Mouse (Mus musculus) limb, embryonic 10.5 days (tissue): Measurements from ENCODE around the gene Ccna2. TPM values are rescaled to one million over a fixed set of nuclear protein-coding genes. Genes with fewer than 3 reads are reported as not detected.

Experiments used
- DNase-seq: peaks from one replicate; pipeline ENCODE4 v3.0.0-alpha.2; 2017; ENCODE audit warnings: low spot score
- H3K27ac ChIP-seq: fragments of 300-500 bp; sonication (generic); 2 replicates; pipeline ENCODE4 v1.5.1; 2016; ENCODE audit warnings: mild to moderate bottlenecking
- H3K27me3 ChIP-seq: fragments of 300-500 bp; sonication (generic); 2 replicates; pipeline ENCODE4 v1.6.1; 2016; ENCODE audit warnings: low read depth, mild to moderate bottlenecking; ENCODE audit not compliant: poor library complexity, severe bottlenecking
- H3K36me3 ChIP-seq: fragments of 300-500 bp; sonication (generic); 2 replicates; pipeline ENCODE4 v1.6.1; 2016; ENCODE audit warnings: mild to moderate bottlenecking, moderate library complexity
- H3K4me1 ChIP-seq: fragments of 300-500 bp; sonication (generic); 2 replicates; pipeline ENCODE4 v1.6.1; 2016
- H3K4me3 ChIP-seq: fragments of 300-500 bp; sonication (generic); 2 replicates; pipeline ENCODE4 v1.5.1; 2016; ENCODE audit warnings: mild to moderate bottlenecking, moderate library complexity
- H3K9me3 ChIP-seq: fragments of 300-500 bp; sonication (generic); replicated peaks from 2 replicates; pipeline ENCODE4 v1.6.1; 2016; ENCODE audit warnings: mild to moderate bottlenecking
- WGBS: fragments of 180-500 bp; shearing (Covaris S2); methylation state at CpG from one replicate; pipeline ENCODE4 v1.1.7; 2016; 5-methylcytosine and 5-hydroxymethylcytosine counted together
- polyA plus RNA-seq: library from polyadenylated mRNA; unstranded; fragments of >200 nt; fragmentation: Nextera tagmentation; extraction: Ambion mirVana; gene quantifications from 2 replicates; pipeline ENCODE4 v1.2.1, GENCODE M21; 2016

The Ccna2 gene
- polyA plus RNA-seq, 1 experiment from 2014 or later, result 244 TPM

GRCm38 (mm10) chr3:36557601-36558000, 14.3 kb downstream of the Ccna2 start:
- Histone ChIP-seq H3K4me1 (0 out of 2 replicates have a peak, but pooled peaks cover 3% of the 10 kb centered on the region), H3K27me3 (no peaks in the 10 kb centered on the region), H3K27ac (no peak overlapping the region), H3K4me3 (no peak overlapping the region), H3K36me3 (peaks cover 89% of the 10 kb centered on the region), H3K9me3 (no peaks in the 10 kb centered on the region)
- WGBS, result 96% methylated on average over 1 of the region's 1 CpGs
- DNase-seq, result no peak

GRCm38 (mm10) chr3:36552406-36553047, 19.4 kb downstream of the Ccna2 start, which contains the start of gene Exosc9:
Gene Exosc9, plus strand, starts transcription at chr3:36552606.
- peak; percentile 98 for DNase-seq
- Histone ChIP-seq H3K4me3 (peak within 1 kb of the TSS; percentile 73), H3K27ac (peak within 1 kb of the TSS; percentile 80), H3K4me1 (peaks cover 14% of the 10 kb centered on the region), H3K27me3 (no peaks in the 10 kb centered on the region), H3K9me3 (no peaks in the 10 kb centered on the region), H3K36me3 (peaks cover 39% of the 10 kb centered on the region)
- under 1% methylated on average over 39 of the region's 39 CpGs for WGBS

- Histone ChIP-seq H3K9me3 (no peaks in the 10 kb centered on the region), H3K36me3 (peaks cover 33% of the 10 kb centered on the region), H3K4me1 (peaks cover 14% of the 10 kb centered on the region), H3K27me3 (no peaks in the 10 kb centered on the region), H3K4me3 (peak overlapping the region; percentile 73), H3K27ac (peak overlapping the region; percentile 80)
- no peak for DNase-seq
- 24% methylated on average over 12 of the region's 12 CpGs for WGBS
Observed at GRCm38 (mm10) chr3:36551851-36552384, 20.0 kb downstream of the Ccna2 start.

- no peaks in the 10 kb centered on the region for H3K27me3 ChIP-seq
- H3K4me3 ChIP-seq, result peak overlapping the region; percentile 73
- peaks cover 14% of the 10 kb centered on the region for H3K4me1 ChIP-seq
- H3K36me3 ChIP-seq, result peaks cover 28% of the 10 kb centered on the region
- WGBS, result 69% methylated on average over 9 of the region's 9 CpGs
- H3K27ac ChIP-seq, result no peak overlapping the region
- no peak for DNase-seq
- H3K9me3 ChIP-seq, result no peaks in the 10 kb centered on the region
Observed at GRCm38 (mm10) chr3:36551343-36551742, 20.6 kb downstream of the Ccna2 start.

- Histone ChIP-seq H3K27me3 (no peaks in the 10 kb centered on the region), H3K9me3 (no peaks in the 10 kb centered on the region), H3K36me3 (no peaks in the 10 kb centered on the region), H3K27ac (no peak overlapping the region), H3K4me3 (no peak overlapping the region), H3K4me1 (no peaks in the 10 kb centered on the region)
- 83% methylated on average over 3 of the region's 3 CpGs for WGBS
- no peak for DNase-seq
Observed at GRCm38 (mm10) chr3:36544961-36545360, 27.0 kb downstream of the Ccna2 start.

GRCm38 (mm10) chr3:36541399-36541798, 30.6 kb downstream of the Ccna2 start:
- Histone ChIP-seq H3K9me3 (no peaks in the 10 kb centered on the region), H3K27me3 (no peaks in the 10 kb centered on the region), H3K36me3 (no peaks in the 10 kb centered on the region), H3K4me3 (no peak overlapping the region), H3K4me1 (no peaks in the 10 kb centered on the region), H3K27ac (no peak overlapping the region)
- no peak for DNase-seq
- WGBS, result 90% methylated on average over 2 of the region's 2 CpGs

GRCm38 (mm10) chr3:36540756-36541155, 31.2 kb downstream of the Ccna2 start:
- Histone ChIP-seq H3K27ac (no peak overlapping the region), H3K27me3 (no peaks in the 10 kb centered on the region), H3K4me3 (no peak overlapping the region), H3K4me1 (no peaks in the 10 kb centered on the region), H3K9me3 (no peaks in the 10 kb centered on the region), H3K36me3 (no peaks in the 10 kb centered on the region)
- WGBS, result 78% methylated on average over 2 of the region's 2 CpGs
- no peak for DNase-seq

- WGBS, result 82% methylated on average over 4 of the region's 4 CpGs
- Histone ChIP-seq H3K9me3 (no peaks in the 10 kb centered on the region), H3K36me3 (no peaks in the 10 kb centered on the region), H3K4me3 (no peak overlapping the region), H3K27ac (no peak overlapping the region), H3K4me1 (peaks cover 6% of the 10 kb centered on the region), H3K27me3 (0 out of 2 replicates have a peak, but pooled peaks cover 3% of the 10 kb centered on the region)
- DNase-seq, result no peak
Observed at GRCm38 (mm10) chr3:36537701-36538470, 34.1 kb downstream of the Ccna2 start.

- Histone ChIP-seq H3K9me3 (no peaks in the 10 kb centered on the region), H3K4me1 (peaks cover 23% of the 10 kb centered on the region), H3K4me3 (no peak overlapping the region), H3K36me3 (no peaks in the 10 kb centered on the region), H3K27ac (no peak overlapping the region), H3K27me3 (peaks cover 13% of the 10 kb centered on the region)
- no peak for DNase-seq
- WGBS, result 91% methylated on average over 12 of the region's 12 CpGs
Observed at GRCm38 (mm10) chr3:36536041-36536440, 35.9 kb downstream of the Ccna2 start.

- peak; percentile 35 for DNase-seq
- peak overlapping the region; percentile 71 for H3K27ac ChIP-seq
- no peaks in the 10 kb centered on the region for H3K9me3 ChIP-seq
- H3K36me3 ChIP-seq, result no peaks in the 10 kb centered on the region
- H3K27me3 ChIP-seq, result peaks cover 23% of the 10 kb centered on the region
- no peak overlapping the region for H3K4me3 ChIP-seq
- 3% methylated on average over 1 of the region's 1 CpGs for WGBS
- peaks cover 23% of the 10 kb centered on the region for H3K4me1 ChIP-seq
Observed at GRCm38 (mm10) chr3:36533201-36533672, 38.7 kb downstream of the Ccna2 start.

- WGBS, result 31% methylated on average over 7 of the region's 7 CpGs
- Histone ChIP-seq H3K4me1 (peaks cover 23% of the 10 kb centered on the region), H3K4me3 (no peak overlapping the region), H3K9me3 (no peaks in the 10 kb centered on the region), H3K36me3 (no peaks in the 10 kb centered on the region), H3K27ac (peak overlapping the region; percentile 71), H3K27me3 (peaks cover 23% of the 10 kb centered on the region)
- DNase-seq, result no peak
Observed at GRCm38 (mm10) chr3:36532738-36533137, 39.2 kb downstream of the Ccna2 start.

- Histone ChIP-seq H3K27ac (peak overlapping the region; percentile 66; the same call in 1 of the 2 replicates), H3K4me3 (peak overlapping the region; percentile 44), H3K36me3 (no peaks in the 10 kb centered on the region), H3K27me3 (peaks cover 23% of the 10 kb centered on the region), H3K4me1 (peaks cover 23% of the 10 kb centered on the region), H3K9me3 (no peaks in the 10 kb centered on the region)
- 11% methylated on average over 18 of the region's 18 CpGs for WGBS
- peak; percentile 48 for DNase-seq
Observed at GRCm38 (mm10) chr3:36531979-36532542, 39.9 kb downstream of the Ccna2 start.

GRCm38 (mm10) chr3:36531242-36531641, 40.7 kb downstream of the Ccna2 start:
- Histone ChIP-seq H3K4me3 (no peak overlapping the region), H3K9me3 (no peaks in the 10 kb centered on the region), H3K36me3 (no peaks in the 10 kb centered on the region), H3K4me1 (peaks cover 23% of the 10 kb centered on the region), H3K27me3 (peaks cover 23% of the 10 kb centered on the region), H3K27ac (no peak overlapping the region)
- 54% methylated on average over 2 of the region's 2 CpGs for WGBS
- DNase-seq, result no peak
